Mouse (Mus musculus): Measurements from ENCODE around the gene Palld. TPM values are rescaled to one million over a fixed set of nuclear protein-coding genes. Genes with fewer than 3 reads are reported as not detected.

Gene Palld
- polyA plus RNA-seq, 1 experiment from 2014 or later = 62.9 TPM

GRCm38 (mm10) chr8:61803764-61804163 lies 98.7 kb downstream of the Palld start:
- no peak overlapping the region for H3K9ac ChIP-seq (ENCODE audit: low read length)
- ATAC-seq (ENCODE audit: insufficient number of reproducible peaks, low FRiP score, low TSS enrichment, low read depth) = no peak
- 91% methylated on average over 2 of the region's 2 CpGs for WGBS

DNA sequence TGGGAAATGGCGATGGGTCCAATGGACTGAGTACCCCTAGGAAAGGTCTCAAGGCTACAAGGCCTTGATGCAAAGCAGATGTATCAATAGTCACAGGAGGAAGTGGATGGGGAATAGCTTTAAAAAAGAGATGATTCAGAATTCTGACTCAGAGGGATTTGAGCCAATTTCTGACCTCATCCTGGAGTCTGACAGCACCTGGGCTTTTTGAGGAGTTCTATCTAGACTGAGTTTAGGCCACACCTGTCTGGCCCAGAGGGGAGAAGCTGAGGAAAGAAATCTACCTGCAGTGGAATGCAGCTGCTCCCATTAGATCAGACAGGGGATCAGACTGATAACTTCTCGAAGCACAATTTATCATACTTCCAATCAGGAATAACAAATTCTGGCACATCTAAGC lies 99.7 kb downstream of the Palld start:
- no peaks in the 10 kb centered on the region for H3K9me3 ChIP-seq (ENCODE audit: control insufficient read depth, low read length)
- ATAC-seq (ENCODE audit: insufficient number of reproducible peaks, low FRiP score, low TSS enrichment, low read depth) = no peak
- 82% methylated on average over 2 of the region's 2 CpGs for WGBS
- H3K4me1 ChIP-seq (ENCODE audit: control insufficient read depth, insufficient read depth, low read length) = no peaks in the 10 kb centered on the region
- H3K27ac ChIP-seq (replicated peaks; ENCODE audit: low read depth, low read length) = no peak overlapping the region
- H3K9ac ChIP-seq (ENCODE audit: low read length) = no peak overlapping the region
- no peak overlapping the region for H3K4me2 ChIP-seq (ENCODE audit: low read depth, severe bottlenecking)
- no peak overlapping the region for H3K4me3 ChIP-seq (ENCODE audit: low read depth, low read length)
- DNase-seq (ENCODE audit: low spot score) = peak; percentile 3
- no peaks in the 10 kb centered on the region for H3K36me3 ChIP-seq (ENCODE audit: control insufficient read depth, insufficient read depth, low read length)
- H3K27me3 ChIP-seq (ENCODE audit: control insufficient read depth, insufficient read depth, low read length) = no peaks in the 10 kb centered on the region

More at GRCm38 (mm10) chr8:61803764-61804163, 98.7 kb downstream of the Palld start:
- no peaks in the 10 kb centered on the region for H3K27me3 ChIP-seq (ENCODE audit: control insufficient read depth, insufficient read depth, low read length)
- DNase-seq (ENCODE audit: low spot score) = peak; percentile 10
- no peak overlapping the region for H3K4me2 ChIP-seq (ENCODE audit: low read depth, severe bottlenecking)
- no peak overlapping the region for H3K4me3 ChIP-seq (ENCODE audit: low read depth, low read length)
- H3K4me1 ChIP-seq (ENCODE audit: control insufficient read depth, insufficient read depth, low read length) = no peaks in the 10 kb centered on the region
- H3K36me3 ChIP-seq (ENCODE audit: control insufficient read depth, insufficient read depth, low read length) = no peaks in the 10 kb centered on the region
- no peaks in the 10 kb centered on the region for H3K9me3 ChIP-seq (ENCODE audit: control insufficient read depth, low read length)
- H3K27ac ChIP-seq (replicated peaks; ENCODE audit: low read depth, low read length) = no peak overlapping the region

DNA sequence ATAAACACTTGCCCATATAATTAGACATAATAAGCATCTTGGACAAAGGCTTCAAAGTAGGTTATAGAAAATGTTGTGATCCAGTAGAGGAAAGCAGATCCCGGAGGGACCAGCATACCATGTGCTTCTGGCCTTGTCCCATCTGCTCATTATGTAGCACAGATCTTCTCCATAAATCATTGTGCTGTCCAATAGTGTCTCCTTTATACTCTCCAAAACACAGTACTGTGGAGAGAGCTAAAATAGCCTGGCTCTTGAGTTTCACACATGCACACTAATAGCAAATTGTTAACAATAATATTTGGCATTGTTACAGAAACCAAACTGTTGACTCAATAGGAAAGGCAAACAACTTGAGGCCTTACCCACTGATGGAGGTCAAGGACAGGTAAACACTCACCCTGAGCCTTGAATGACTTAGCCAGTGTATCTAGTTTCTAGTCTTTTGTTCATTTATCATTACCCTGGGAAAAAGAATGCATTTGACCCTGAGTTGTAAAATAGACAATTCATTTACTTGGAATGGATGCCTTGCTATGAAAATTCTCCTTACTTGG lies 105.0 kb downstream of the Palld start:
- H3K27me3 ChIP-seq (ENCODE audit: control insufficient read depth, insufficient read depth, low read length) = no peaks in the 10 kb centered on the region
- no peaks in the 10 kb centered on the region for H3K4me1 ChIP-seq (ENCODE audit: control insufficient read depth, insufficient read depth, low read length)
- no peak overlapping the region for H3K9ac ChIP-seq (ENCODE audit: low read length)
- H3K4me2 ChIP-seq (ENCODE audit: low read depth, severe bottlenecking) = no peak overlapping the region
- H3K27ac ChIP-seq (replicated peaks; ENCODE audit: low read depth, low read length) = no peak overlapping the region
- DNase-seq (ENCODE audit: low spot score) (no peak), ATAC-seq (ENCODE audit: insufficient number of reproducible peaks, low FRiP score, low TSS enrichment, low read depth) (no peak)
- no peaks in the 10 kb centered on the region for H3K36me3 ChIP-seq (ENCODE audit: control insufficient read depth, insufficient read depth, low read length)
- 71% methylated on average over 1 of the region's 1 CpGs for WGBS
- H3K9me3 ChIP-seq (ENCODE audit: control insufficient read depth, low read length) = no peaks in the 10 kb centered on the region
- H3K4me3 ChIP-seq (ENCODE audit: low read depth, low read length) = no peak overlapping the region

DNA sequence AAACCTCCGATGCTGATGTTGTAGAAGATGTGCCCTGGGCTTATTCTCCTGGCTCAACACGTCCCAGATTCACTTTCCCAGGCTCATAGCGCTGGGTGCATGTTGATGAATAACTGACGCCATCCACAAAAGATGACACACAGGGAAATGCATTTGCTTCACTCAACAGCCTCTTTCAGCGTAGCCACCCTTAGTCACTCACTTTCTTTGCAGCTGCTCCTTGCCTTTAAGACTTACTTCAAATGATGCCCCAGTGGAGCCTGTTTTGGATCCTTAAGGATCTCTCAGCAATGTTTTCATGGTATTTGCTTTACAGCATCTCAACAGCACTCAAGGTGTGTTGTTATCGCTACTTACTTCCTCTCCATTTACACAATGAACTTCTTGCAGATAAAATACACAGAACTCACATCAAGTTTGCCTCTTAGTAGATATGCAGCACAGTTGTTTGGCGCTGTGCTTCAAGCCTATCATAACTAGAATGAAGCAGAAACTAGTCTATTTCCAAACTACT lies 105.9 kb downstream of the Palld start:
- 89% methylated on average over 7 of the region's 7 CpGs for WGBS
- no peak overlapping the region for H3K9ac ChIP-seq (ENCODE audit: low read length)
- H3K27ac ChIP-seq (replicated peaks; ENCODE audit: low read depth, low read length) = no peak overlapping the region
- no peak for ATAC-seq (ENCODE audit: insufficient number of reproducible peaks, low FRiP score, low TSS enrichment, low read depth)
- no peaks in the 10 kb centered on the region for H3K9me3 ChIP-seq (ENCODE audit: control insufficient read depth, low read length)
- no peak for DNase-seq (ENCODE audit: low spot score)
- H3K4me3 ChIP-seq (ENCODE audit: low read depth, low read length) = no peak overlapping the region
- no peaks in the 10 kb centered on the region for H3K4me1 ChIP-seq (ENCODE audit: control insufficient read depth, insufficient read depth, low read length)
- no peaks in the 10 kb centered on the region for H3K27me3 ChIP-seq (ENCODE audit: control insufficient read depth, insufficient read depth, low read length)
- no peaks in the 10 kb centered on the region for H3K36me3 ChIP-seq (ENCODE audit: control insufficient read depth, insufficient read depth, low read length)
- no peak overlapping the region for H3K4me2 ChIP-seq (ENCODE audit: low read depth, severe bottlenecking)

- Histone ChIP-seq H3K9me3 (ENCODE audit: control insufficient read depth, low read length) (no peaks in the 10 kb centered on the region), H3K4me2 (ENCODE audit: low read depth, severe bottlenecking) (no peak overlapping the region), H3K27ac (replicated peaks; ENCODE audit: low read depth, low read length) (no peak overlapping the region), H3K9ac (ENCODE audit: low read length) (no peak overlapping the region), H3K4me1 (ENCODE audit: control insufficient read depth, insufficient read depth, low read length) (no peaks in the 10 kb centered on the region), H3K4me3 (ENCODE audit: low read depth, low read length) (no peak overlapping the region), H3K27me3 (ENCODE audit: control insufficient read depth, insufficient read depth, low read length) (no peaks in the 10 kb centered on the region), H3K36me3 (ENCODE audit: control insufficient read depth, insufficient read depth, low read length) (no peaks in the 10 kb centered on the region)
- WGBS = 87% methylated on average over 3 of the region's 3 CpGs
- ATAC-seq (ENCODE audit: insufficient number of reproducible peaks, low FRiP score, low TSS enrichment, low read depth) = no peak
- no peak for DNase-seq (ENCODE audit: low spot score)
Observed at GRCm38 (mm10) chr8:61789946-61790345, 112.5 kb downstream of the Palld start.

DNA sequence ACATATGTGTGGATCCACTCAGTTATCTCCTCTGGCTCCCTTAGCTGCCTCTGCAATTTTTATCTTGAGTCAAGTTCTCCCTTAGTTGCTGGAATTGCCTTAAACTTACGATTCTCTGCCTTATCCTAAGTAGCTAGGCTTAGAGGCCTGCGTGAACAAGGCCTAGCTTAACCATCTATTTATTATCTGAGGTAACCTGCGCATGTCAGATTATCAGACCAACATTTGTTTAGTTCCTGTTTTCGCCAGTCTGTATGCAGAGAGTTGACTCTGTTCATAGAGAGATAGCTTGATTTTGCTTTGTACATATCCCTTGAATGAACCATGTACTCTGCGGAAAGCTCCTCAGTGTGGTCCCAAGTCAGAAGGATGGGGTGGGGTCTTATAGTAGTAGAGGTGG lies 113.2 kb downstream of the Palld start:
- Histone ChIP-seq H3K36me3 (ENCODE audit: control insufficient read depth, insufficient read depth, low read length) (no peaks in the 10 kb centered on the region), H3K4me3 (ENCODE audit: low read depth, low read length) (no peak overlapping the region), H3K27ac (replicated peaks; ENCODE audit: low read depth, low read length) (no peak overlapping the region), H3K9me3 (ENCODE audit: control insufficient read depth, low read length) (no peaks in the 10 kb centered on the region), H3K4me2 (ENCODE audit: low read depth, severe bottlenecking) (no peak overlapping the region), H3K27me3 (ENCODE audit: control insufficient read depth, insufficient read depth, low read length) (no peaks in the 10 kb centered on the region), H3K4me1 (ENCODE audit: control insufficient read depth, insufficient read depth, low read length) (no peaks in the 10 kb centered on the region), H3K9ac (ENCODE audit: low read length) (no peak overlapping the region)
- DNase-seq (ENCODE audit: low spot score) (no peak), ATAC-seq (ENCODE audit: insufficient number of reproducible peaks, low FRiP score, low TSS enrichment, low read depth) (no peak)
- WGBS = 92% methylated on average over 5 of the region's 5 CpGs

- no peaks in the 10 kb centered on the region for H3K9me3 ChIP-seq (ENCODE audit: control insufficient read depth, low read length)
- 87% methylated on average over 7 of the region's 7 CpGs for WGBS
- no peak overlapping the region for H3K9ac ChIP-seq (ENCODE audit: low read length)
- no peaks in the 10 kb centered on the region for H3K27me3 ChIP-seq (ENCODE audit: control insufficient read depth, insufficient read depth, low read length)
- H3K27ac ChIP-seq (replicated peaks; ENCODE audit: low read depth, low read length) = no peak overlapping the region
- DNase-seq (ENCODE audit: low spot score) (no peak), ATAC-seq (ENCODE audit: insufficient number of reproducible peaks, low FRiP score, low TSS enrichment, low read depth) (no peak)
- H3K36me3 ChIP-seq (ENCODE audit: control insufficient read depth, insufficient read depth, low read length) = no peaks in the 10 kb centered on the region
- no peak overlapping the region for H3K4me3 ChIP-seq (ENCODE audit: low read depth, low read length)
- H3K4me1 ChIP-seq (ENCODE audit: control insufficient read depth, insufficient read depth, low read length) = no peaks in the 10 kb centered on the region
- no peak overlapping the region for H3K4me2 ChIP-seq (ENCODE audit: low read depth, severe bottlenecking)
Observed at GRCm38 (mm10) chr8:61782931-61783491, 119.5 kb downstream of the Palld start.

DNA sequence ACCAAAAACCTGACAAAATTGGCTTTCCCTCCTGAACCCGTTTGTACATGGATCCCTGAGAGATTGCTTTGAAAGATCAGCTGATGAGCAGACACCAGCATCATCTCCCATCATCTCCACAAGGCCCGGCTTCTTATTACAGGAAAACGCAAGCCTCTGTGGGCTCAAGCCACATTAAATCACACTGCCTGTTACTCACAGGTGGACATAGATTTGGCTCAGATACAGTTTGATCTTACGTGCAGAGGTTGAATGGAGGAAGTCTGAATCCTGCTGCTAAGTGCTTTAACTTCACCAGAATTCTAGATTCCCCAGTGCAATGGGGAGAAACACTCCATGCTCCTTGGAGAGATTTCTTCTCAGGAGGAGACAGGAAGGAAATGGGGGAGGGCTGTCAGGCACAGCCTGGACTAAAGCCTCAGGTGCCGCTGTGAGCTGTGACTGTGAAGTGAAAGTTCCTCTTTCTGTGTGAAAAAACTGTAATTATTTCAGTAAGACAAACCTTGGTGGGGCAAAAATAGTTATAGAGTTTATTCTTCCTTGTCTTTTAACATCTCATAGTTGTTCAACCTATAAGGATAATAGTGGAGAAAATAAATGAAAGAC lies 121.7 kb downstream of the Palld start:
- Histone ChIP-seq H3K36me3 (ENCODE audit: control insufficient read depth, insufficient read depth, low read length) (no peaks in the 10 kb centered on the region), H3K9ac (ENCODE audit: low read length) (no peak overlapping the region), H3K9me3 (ENCODE audit: control insufficient read depth, low read length) (no peaks in the 10 kb centered on the region), H3K27ac (replicated peaks; ENCODE audit: low read depth, low read length) (no peak overlapping the region), H3K4me1 (ENCODE audit: control insufficient read depth, insufficient read depth, low read length) (no peaks in the 10 kb centered on the region), H3K27me3 (ENCODE audit: control insufficient read depth, insufficient read depth, low read length) (no peaks in the 10 kb centered on the region), H3K4me3 (ENCODE audit: low read depth, low read length) (no peak overlapping the region), H3K4me2 (ENCODE audit: low read depth, severe bottlenecking) (no peak overlapping the region)
- ATAC-seq (ENCODE audit: insufficient number of reproducible peaks, low FRiP score, low TSS enrichment, low read depth) (no peak), DNase-seq (ENCODE audit: low spot score) (no peak)
- 57% methylated on average over 5 of the region's 5 CpGs for WGBS

Measured in limb, embryonic 11.5 days (tissue).